Mouse (Mus musculus): ENCODE measurements at regions not wholly inside any gene's neighbourhood (a gene's known extent, or its start where the extent isn't known, plus 50 kb on each side); places are given as distances from the start of the nearest gene placed in this dataset.

- H3K9me3 ChIP-seq (ENCODE audit: control insufficient read depth, low read length): no peaks in the 10 kb centered on the region
- H3K36me3 ChIP-seq (ENCODE audit: control insufficient read depth, insufficient read depth, low read length): no peaks in the 10 kb centered on the region
- no peak overlapping the region for H3K4me2 ChIP-seq (ENCODE audit: low read depth, low read length)
- no peaks in the 10 kb centered on the region for H3K4me1 ChIP-seq (replicated peaks; ENCODE audit: control insufficient read depth, insufficient read depth, low read length)
- no peak overlapping the region for H3K4me3 ChIP-seq (ENCODE audit: low read length)
- H3K27ac ChIP-seq (ENCODE audit: low read length): no peak overlapping the region
- 62% methylated on average over 7 of the region's 7 CpGs for WGBS
- ATAC-seq (ENCODE audit: low read depth): no peak
- H3K27me3 ChIP-seq (ENCODE audit: control insufficient read depth, insufficient read depth, low read depth, low read length): no peaks in the 10 kb centered on the region
- H3K9ac ChIP-seq (ENCODE audit: low read length): no peak overlapping the region
These were observed 194.4 kb downstream of the Gm10260 start for GRCm38 (mm10) chr13:97566071-97566470.

GRCm38 (mm10) chr13:97562241-97562640, 198.2 kb downstream of the Gm10260 start:
- Histone ChIP-seq H3K27me3 (ENCODE audit: control insufficient read depth, insufficient read depth, low read depth, low read length) (no peaks in the 10 kb centered on the region), H3K4me1 (replicated peaks; ENCODE audit: control insufficient read depth, insufficient read depth, low read length) (no peaks in the 10 kb centered on the region), H3K9ac (ENCODE audit: low read length) (no peak overlapping the region), H3K9me3 (ENCODE audit: control insufficient read depth, low read length) (no peaks in the 10 kb centered on the region), H3K4me2 (ENCODE audit: low read depth, low read length) (no peak overlapping the region), H3K27ac (ENCODE audit: low read length) (no peak overlapping the region), H3K4me3 (ENCODE audit: low read length) (no peak overlapping the region), H3K36me3 (ENCODE audit: control insufficient read depth, insufficient read depth, low read length) (no peaks in the 10 kb centered on the region)
- 78% methylated on average over 6 of the region's 6 CpGs for WGBS
- no peak for ATAC-seq (ENCODE audit: low read depth)

- Histone ChIP-seq H3K36me3 (ENCODE audit: control insufficient read depth, insufficient read depth, low read length) (no peaks in the 10 kb centered on the region), H3K4me1 (replicated peaks; ENCODE audit: control insufficient read depth, insufficient read depth, low read length) (no peaks in the 10 kb centered on the region), H3K4me3 (ENCODE audit: low read length) (no peak overlapping the region), H3K27ac (ENCODE audit: low read length) (no peak overlapping the region), H3K4me2 (ENCODE audit: low read depth, low read length) (no peak overlapping the region), H3K9ac (ENCODE audit: low read length) (no peak overlapping the region), H3K9me3 (ENCODE audit: control insufficient read depth, low read length) (no peaks in the 10 kb centered on the region), H3K27me3 (ENCODE audit: control insufficient read depth, insufficient read depth, low read depth, low read length) (no peaks in the 10 kb centered on the region)
- no peak for ATAC-seq (ENCODE audit: low read depth)
- WGBS: 30% methylated on average over 1 of the region's 1 CpGs
These were observed 199.6 kb downstream of the Gm10260 start for GRCm38 (mm10) chr13:97560789-97561188.

- no peak overlapping the region for H3K4me3 ChIP-seq (ENCODE audit: low read length)
- H3K27ac ChIP-seq (ENCODE audit: low read length): no peak overlapping the region
- no peaks in the 10 kb centered on the region for H3K9me3 ChIP-seq (ENCODE audit: control insufficient read depth, low read length)
- no peaks in the 10 kb centered on the region for H3K36me3 ChIP-seq (ENCODE audit: control insufficient read depth, insufficient read depth, low read length)
- ATAC-seq (ENCODE audit: low read depth): no peak
- H3K4me1 ChIP-seq (replicated peaks; ENCODE audit: control insufficient read depth, insufficient read depth, low read length): no peaks in the 10 kb centered on the region
- WGBS: 86% methylated on average over 15 of the region's 15 CpGs
- H3K9ac ChIP-seq (ENCODE audit: low read length): no peak overlapping the region
- H3K4me2 ChIP-seq (ENCODE audit: low read depth, low read length): no peak overlapping the region
- H3K27me3 ChIP-seq (ENCODE audit: control insufficient read depth, insufficient read depth, low read depth, low read length): no peaks in the 10 kb centered on the region
These were observed 200.6 kb downstream of the Gm10260 start for GRCm38 (mm10) chr13:97559611-97560385.

- Histone ChIP-seq H3K36me3 (ENCODE audit: control insufficient read depth, insufficient read depth, low read length) (no peaks in the 10 kb centered on the region), H3K27ac (ENCODE audit: low read length) (no peak overlapping the region), H3K9me3 (ENCODE audit: control insufficient read depth, low read length) (no peaks in the 10 kb centered on the region), H3K4me1 (replicated peaks; ENCODE audit: control insufficient read depth, insufficient read depth, low read length) (no peaks in the 10 kb centered on the region), H3K9ac (ENCODE audit: low read length) (no peak overlapping the region), H3K4me2 (ENCODE audit: low read depth, low read length) (no peak overlapping the region), H3K27me3 (ENCODE audit: control insufficient read depth, insufficient read depth, low read depth, low read length) (no peaks in the 10 kb centered on the region), H3K4me3 (ENCODE audit: low read length) (no peak overlapping the region)
- 91% methylated on average over 3 of the region's 3 CpGs for WGBS
- ATAC-seq (ENCODE audit: low read depth): no peak
These were observed 201.5 kb downstream of the Gm10260 start for GRCm38 (mm10) chr13:97558884-97559283.

GRCm38 (mm10) chr13:97555312-97555711, 205.1 kb downstream of the Gm10260 start:
- no peaks in the 10 kb centered on the region for H3K36me3 ChIP-seq (ENCODE audit: control insufficient read depth, insufficient read depth, low read length)
- no peak overlapping the region for H3K4me3 ChIP-seq (ENCODE audit: low read length)
- H3K27me3 ChIP-seq (ENCODE audit: control insufficient read depth, insufficient read depth, low read depth, low read length): no peaks in the 10 kb centered on the region
- H3K27ac ChIP-seq (ENCODE audit: low read length): no peak overlapping the region
- no peak overlapping the region for H3K9ac ChIP-seq (ENCODE audit: low read length)
- no peaks in the 10 kb centered on the region; the same call in 1 of the 2 replicates for H3K9me3 ChIP-seq (ENCODE audit: control insufficient read depth, low read length)
- H3K4me2 ChIP-seq (ENCODE audit: low read depth, low read length): no peak overlapping the region
- no peaks in the 10 kb centered on the region for H3K4me1 ChIP-seq (replicated peaks; ENCODE audit: control insufficient read depth, insufficient read depth, low read length)
- WGBS: 84% methylated on average over 3 of the region's 3 CpGs
- no peak for ATAC-seq (ENCODE audit: low read depth)

GRCm38 (mm10) chr13:97554601-97555000, 205.8 kb downstream of the Gm10260 start:
- no peak overlapping the region for H3K27ac ChIP-seq (ENCODE audit: low read length)

GRCm38 (mm10) chr13:97552236-97552635, 208.2 kb downstream of the Gm10260 start:
- Histone ChIP-seq H3K4me3 (ENCODE audit: low read length) (no peak overlapping the region), H3K27ac (ENCODE audit: low read length) (no peak overlapping the region), H3K9me3 (ENCODE audit: control insufficient read depth, low read length) (no peaks in the 10 kb centered on the region; the same call in 1 of the 2 replicates), H3K4me2 (ENCODE audit: low read depth, low read length) (no peak overlapping the region), H3K4me1 (replicated peaks; ENCODE audit: control insufficient read depth, insufficient read depth, low read length) (peaks cover 21% of the 10 kb centered on the region), H3K27me3 (ENCODE audit: control insufficient read depth, insufficient read depth, low read depth, low read length) (no peaks in the 10 kb centered on the region), H3K9ac (ENCODE audit: low read length) (no peak overlapping the region), H3K36me3 (ENCODE audit: control insufficient read depth, insufficient read depth, low read length) (no peaks in the 10 kb centered on the region)
- ATAC-seq (ENCODE audit: low read depth): no peak
- 80% methylated on average over 4 of the region's 4 CpGs for WGBS

More at GRCm38 (mm10) chr13:97554601-97555000, 205.8 kb downstream of the Gm10260 start:
- no peak overlapping the region for H3K4me3 ChIP-seq (ENCODE audit: low read length)
- no peaks in the 10 kb centered on the region for H3K36me3 ChIP-seq (ENCODE audit: control insufficient read depth, insufficient read depth, low read length)
- no peak overlapping the region for H3K9ac ChIP-seq (ENCODE audit: low read length)
- 38% methylated on average over 5 of the region's 5 CpGs for WGBS
- peaks cover under 1% of the 10 kb centered on the region for H3K4me1 ChIP-seq (replicated peaks; ENCODE audit: control insufficient read depth, insufficient read depth, low read length)
- no peaks in the 10 kb centered on the region for H3K27me3 ChIP-seq (ENCODE audit: control insufficient read depth, insufficient read depth, low read depth, low read length)
- H3K4me2 ChIP-seq (ENCODE audit: low read depth, low read length): no peak overlapping the region
- no peak for ATAC-seq (ENCODE audit: low read depth)
- no peaks in the 10 kb centered on the region; the same call in 1 of the 2 replicates for H3K9me3 ChIP-seq (ENCODE audit: control insufficient read depth, low read length)

- H3K4me3 ChIP-seq (ENCODE audit: low read length): no peak overlapping the region
- peaks cover 31% of the 10 kb centered on the region for H3K4me1 ChIP-seq (replicated peaks; ENCODE audit: control insufficient read depth, insufficient read depth, low read length)
- H3K27ac ChIP-seq (ENCODE audit: low read length): no peak overlapping the region
- no peak overlapping the region for H3K4me2 ChIP-seq (ENCODE audit: low read depth, low read length)
- no peak overlapping the region for H3K9ac ChIP-seq (ENCODE audit: low read length)
- no peaks in the 10 kb centered on the region for H3K27me3 ChIP-seq (ENCODE audit: control insufficient read depth, insufficient read depth, low read depth, low read length)
- no peaks in the 10 kb centered on the region for H3K36me3 ChIP-seq (ENCODE audit: control insufficient read depth, insufficient read depth, low read length)
- no peaks in the 10 kb centered on the region; the same call in 1 of the 2 replicates for H3K9me3 ChIP-seq (ENCODE audit: control insufficient read depth, low read length)
- 76% methylated on average over 3 of the region's 3 CpGs for WGBS
- ATAC-seq (ENCODE audit: low read depth): no peak
These were observed 209.6 kb downstream of the Gm10260 start for GRCm38 (mm10) chr13:97550880-97551279.
